Comparison of ENCODE assay signal across 11 mouse cellular contexts in genomic region chr11:6075618-6076066, GRCm38 (mm10). TPM values are rescaled to one million over a fixed set of nuclear protein-coding genes. Genes with fewer than 3 reads are reported as not detected.
A peak's percentile ranks its signal among the peaks of the same experiment; 100 is the strongest.
DNase-seq lines count a peak whose midpoint lies in the region; ATAC-seq lines count a peak whose summit lies in the region.
"Had no signal": no experiment of that assay in that cellular context is flagged by ENCODE, and none has a peak within 500 bp of the region (broad histone marks: within the 10 kb centered on the region; RNA-seq: fewer than 3 reads in every experiment).

No protein-coding gene starts in this region.

- no peak overlapping the region for H3K4me2 ChIP-seq in neural tube, embryonic 13.5 days

- 0 out of 2 replicates have a peak, but pooled peaks cover 6% of the 10 kb centered on the region for H3K27me3 ChIP-seq in neural tube, embryonic 13.5 days
- H3K27me3 ChIP-seq in limb, embryonic 10.5 days (ENCODE audit: low read depth, poor library complexity, severe bottlenecking) = peaks cover 21% of the 10 kb centered on the region

- H3K4me3 ChIP-seq in neural tube, embryonic 13.5 days = no peak overlapping the region
- no peak overlapping the region for H3K4me3 ChIP-seq in limb, embryonic 10.5 days
- H3K4me3 ChIP-seq: gastrocnemius, adult 2 months had no signal

- H3K9ac ChIP-seq in neural tube, embryonic 13.5 days = no peak overlapping the region

- peak; percentile 46 for DNase-seq in heart, postnatal 4 days
- DNase-seq in heart, postnatal 36 days = no peak
- no peak for DNase-seq in neural tube, embryonic 10.5 days (ENCODE audit: extremely low spot score, low spot score)
- DNase-seq in cerebellum, adult 9-11 months = peak; percentile 85
- peak; percentile 62 for DNase-seq in right cerebral cortex, postnatal 4 days
- DNase-seq in limb, embryonic 10.5 days (ENCODE audit: low spot score) = no peak
- DNase-seq: adrenal gland, adult 8-10 months; gastrocnemius, adult 2 months; lung, postnatal 4 days; thymus, postnatal 4 days had no signal

- peak overlapping the region; percentile 33; the same call in 1 of the 2 replicates for H3K27ac ChIP-seq in neural tube, embryonic 13.5 days (replicated peaks)
- H3K27ac ChIP-seq in limb, embryonic 10.5 days = no peak overlapping the region
- H3K27ac ChIP-seq: gastrocnemius, adult 2 months had no signal

- peak; percentile 65 for ATAC-seq in neural tube, embryonic 13.5 days (ENCODE audit: low read depth)

- H3K4me1 ChIP-seq in neural tube, embryonic 13.5 days (replicated peaks) = peaks cover 12% of the 10 kb centered on the region; the same call in 1 of the 2 replicates
- H3K4me1 ChIP-seq in limb, embryonic 10.5 days = peaks cover 6% of the 10 kb centered on the region; the same call in 1 of the 2 replicates

- intact Hi-C loops in heart, postnatal 36 days (cut with DNase I) = no loop called here

- WGBS in neural tube, embryonic 13.5 days = 50% methylated on average over 8 of the region's 8 CpGs
- 63% methylated on average over 8 of the region's 8 CpGs for WGBS in limb, embryonic 10.5 days

- H3K9me3 ChIP-seq in neural tube, embryonic 13.5 days = no peaks in the 10 kb centered on the region
- no peaks in the 10 kb centered on the region for H3K9me3 ChIP-seq in limb, embryonic 10.5 days (replicated peaks)

- H3K36me3 ChIP-seq in neural tube, embryonic 13.5 days = no peaks in the 10 kb centered on the region
- no peaks in the 10 kb centered on the region for H3K36me3 ChIP-seq in limb, embryonic 10.5 days

RNA-seq across cellular contexts. Expression of gene Camk2b, which starts 9.5 kb away (rescaled TPM):
- 1 to 10 TPM; 8.7 to 8.8 TPM for total RNA-seq in heart, postnatal 4 days (2021)
- 1 to 10 TPM; 6.0 to 8.1 TPM for total RNA-seq in heart, postnatal 36 days (2021)
- 55.6 and 55.8 TPM in 2 replicates for polyA plus RNA-seq in neural tube, embryonic 13.5 days (2015; fragmentation: Nextera tagmentation; extraction: Ambion mirVana)
- 0.35 and 0.68 TPM in 2 replicates for polyA plus RNA-seq in limb, embryonic 10.5 days (2016; fragmentation: Nextera tagmentation; extraction: Ambion mirVana)

Comparison
In these comparisons a context has a peak if more than half of its experiments do, and no peak if none do; other contexts are left out.
1. DNase-seq: peak in heart, postnatal 4 days (single experiment), cerebellum, adult 9-11 months (single experiment) and right cerebral cortex, postnatal 4 days (single experiment); none in heart, postnatal 36 days (0 of 2), neural tube, embryonic 10.5 days (single experiment) and limb, embryonic 10.5 days (single experiment).